Mouse (Mus musculus): Measurements from ENCODE around the gene Eif3a.

Eif3a gene

GRCm38 (mm10) chr19:60790551-60791161 is at the start of gene Eif3a:
Gene Eif3a, minus strand, starts transcription at chr19:60790658.
- in situ Hi-C loops (cut with MboI, MseI), result no loop called here

DNA sequence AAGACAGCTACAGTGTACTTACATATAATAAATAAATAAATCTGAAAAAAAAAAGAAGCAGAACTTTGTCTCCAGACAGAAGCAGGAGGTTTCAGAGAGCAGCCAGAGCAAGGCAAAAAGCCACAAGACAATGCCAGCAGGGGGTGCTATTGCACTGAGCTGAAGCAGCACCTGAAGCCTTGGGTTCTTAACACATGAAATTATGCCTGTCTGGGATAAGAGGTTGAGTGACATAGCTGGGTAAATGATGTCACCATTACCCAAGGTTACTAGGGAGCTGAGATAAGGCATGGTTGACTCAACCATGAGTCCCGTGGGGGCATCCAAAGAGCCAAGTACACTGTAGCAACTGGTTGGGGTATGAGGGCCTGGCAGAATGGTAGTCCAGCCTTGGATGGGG is 47.3 kb upstream of the Eif3a start:
- in situ Hi-C loops (cut with MboI, MseI), result loop anchor here in 1 of 2 experiments (5.0 kb wide), 1 partner anchor 245 kb away; no protein-coding TSS in a partner anchor

DNA sequence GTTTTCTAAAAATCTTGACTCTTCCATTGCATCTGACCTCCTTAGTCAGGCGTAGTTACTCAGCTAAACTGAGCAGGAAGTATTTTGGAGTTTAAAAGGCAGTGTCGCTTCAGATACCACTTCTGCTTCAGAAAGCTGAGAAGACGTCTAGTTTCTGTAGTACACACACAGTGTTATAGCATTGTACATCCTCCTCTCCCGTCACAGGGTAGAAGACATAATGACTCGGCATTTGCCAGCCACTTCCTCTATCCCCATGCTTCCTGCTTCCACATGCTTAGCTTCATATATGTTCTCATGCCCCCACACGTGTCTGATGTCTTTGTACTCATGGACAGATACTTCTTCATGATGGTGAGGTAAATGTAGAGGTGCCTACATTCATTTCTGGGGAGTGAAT is 28.2 kb upstream of the Eif3a start:
- in situ Hi-C loops (cut with MboI, MseI), result no loop called here

GRCm38 (mm10) chr19:60813133-60813532 is 22.7 kb upstream of the Eif3a start:
- in situ Hi-C loops (cut with MboI, MseI), result no loop called here

- in situ Hi-C loops (cut with MboI, MseI), result no loop called here
Observed at GRCm38 (mm10) chr19:60812036-60812389, 21.6 kb upstream of the Eif3a start.

- in situ Hi-C loops (cut with MboI, MseI), result no loop called here
Observed at GRCm38 (mm10) chr19:60811098-60812035, 20.9 kb upstream of the Eif3a start, which contains the start of gene Fam45a. Gene Fam45a, plus strand, starts transcription at chr19:60811585.

- in situ Hi-C loops (cut with MboI, MseI), result no loop called here
Observed at GRCm38 (mm10) chr19:60809927-60810326, 19.5 kb upstream of the Eif3a start.

DNA sequence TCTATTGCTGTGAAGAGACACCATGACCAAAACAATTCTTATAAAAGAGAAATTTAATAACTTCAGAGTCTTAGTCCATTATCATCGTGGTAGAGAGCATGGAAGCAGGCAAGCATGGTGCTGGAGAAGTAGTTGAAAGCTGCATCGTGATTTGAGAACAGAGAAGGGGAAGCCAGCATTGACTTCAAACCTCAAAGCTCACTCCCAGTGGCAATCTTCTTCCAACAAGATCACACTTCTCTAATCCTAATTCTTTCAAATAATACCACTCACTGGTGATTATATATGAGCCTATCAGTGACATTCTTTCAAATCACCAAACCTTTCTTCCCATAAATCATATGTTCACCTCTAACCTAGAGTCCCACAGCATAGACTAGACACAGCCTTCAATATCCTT is 14.4 kb upstream of the Eif3a start:
- in situ Hi-C loops (cut with MboI, MseI), result loop anchor here in 1 of 2 experiments (5.0 kb wide), 1 partner anchor 57 kb away; the partner anchor contains the start of gene Sfxn4

- in situ Hi-C loops (cut with MboI, MseI), result loop anchor here in 1 of 2 experiments (5.0 kb wide), 1 partner anchor 62 kb away; the partner anchor contains the start of gene Sfxn4
Observed at GRCm38 (mm10) chr19:60799867-60800569, 9.6 kb upstream of the Eif3a start.

- in situ Hi-C loops (cut with MboI, MseI), result no loop called here
Observed at GRCm38 (mm10) chr19:60797415-60797814, 7.0 kb upstream of the Eif3a start.

GRCm38 (mm10) chr19:60795244-60795643 is 4.8 kb upstream of the Eif3a start:
- in situ Hi-C loops (cut with MboI, MseI), result no loop called here

DNA sequence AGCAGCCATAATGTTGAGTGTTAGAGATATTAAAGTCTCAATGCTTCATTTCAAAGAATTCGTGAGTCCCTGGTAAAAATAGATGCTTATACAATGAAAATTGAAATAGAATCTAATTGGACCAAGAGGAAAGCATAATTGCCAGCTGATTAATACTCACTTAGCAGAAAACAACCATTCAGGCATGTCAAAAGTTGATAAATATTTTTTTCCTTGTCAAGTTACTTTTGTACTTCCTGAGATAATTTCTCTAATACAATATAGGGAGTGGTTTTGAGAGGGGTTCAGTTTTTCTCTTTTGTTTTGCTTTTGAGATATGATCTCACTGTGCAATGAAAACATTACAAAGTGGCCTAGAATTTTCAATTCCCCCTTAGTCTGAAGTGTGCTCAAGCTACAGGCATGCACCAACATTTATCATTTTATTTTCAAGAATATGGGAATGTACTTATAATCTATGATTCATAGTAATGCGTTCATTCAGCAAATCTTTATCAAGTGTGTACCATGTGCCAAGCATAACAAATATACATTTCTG is 2.8 kb upstream of the Eif3a start:
- in situ Hi-C loops (cut with MboI, MseI), result no loop called here

DNA sequence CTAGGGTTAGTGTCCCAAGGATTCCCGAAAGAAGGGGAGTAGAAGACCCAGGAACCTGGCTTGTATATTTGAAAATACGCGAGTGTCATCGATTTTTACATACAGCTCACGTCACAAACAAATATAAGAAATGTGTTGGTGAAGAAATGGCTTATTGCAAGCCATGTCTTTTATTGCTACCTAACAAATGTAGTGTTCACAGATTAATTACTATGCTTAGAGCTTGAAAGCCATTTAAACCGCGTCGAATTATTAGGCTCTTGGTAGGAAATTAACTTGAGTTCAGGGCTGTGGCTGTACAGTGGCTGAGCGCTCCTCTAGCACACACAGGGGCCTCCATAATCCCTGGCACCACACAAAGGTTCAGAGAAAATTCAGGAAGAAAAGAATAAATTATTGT is 706 bp upstream of the Eif3a start:
- in situ Hi-C loops (cut with MboI, MseI), result no loop called here

DNA sequence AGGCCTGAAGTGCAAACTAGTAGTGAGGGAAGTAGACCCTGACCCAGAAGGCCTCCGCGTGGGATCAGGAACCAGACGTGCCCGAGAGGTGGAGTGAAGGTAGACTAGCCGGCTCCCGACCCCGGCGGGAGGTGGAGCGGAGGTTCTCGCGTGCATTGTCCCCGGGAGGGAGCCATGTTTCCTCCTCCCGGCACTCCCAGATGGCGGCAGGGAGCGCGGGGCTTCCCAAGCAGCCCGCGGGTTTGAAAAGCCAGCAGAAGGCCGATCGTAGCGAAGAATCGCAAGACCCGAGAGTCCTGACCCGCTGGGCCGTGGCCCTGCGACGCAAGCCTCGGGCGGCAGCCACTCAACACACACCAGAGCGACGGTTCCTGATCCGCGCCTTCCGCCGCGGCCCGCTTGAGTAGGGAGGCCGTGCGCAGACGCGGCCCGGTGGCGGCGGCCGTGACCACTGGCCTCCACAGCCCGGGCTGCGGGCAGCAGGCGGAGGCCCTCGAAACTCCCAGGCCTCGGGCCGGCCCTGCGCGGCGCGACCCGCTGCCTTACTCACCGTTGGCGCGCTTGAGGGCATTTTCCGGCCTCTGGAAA is 445 bp downstream of the Eif3a start:
- in situ Hi-C loops (cut with MboI, MseI), result no loop called here

- in situ Hi-C loops (cut with MboI, MseI), result no loop called here
Observed at GRCm38 (mm10) chr19:60789452-60789851, 1.0 kb downstream of the Eif3a start.

DNA sequence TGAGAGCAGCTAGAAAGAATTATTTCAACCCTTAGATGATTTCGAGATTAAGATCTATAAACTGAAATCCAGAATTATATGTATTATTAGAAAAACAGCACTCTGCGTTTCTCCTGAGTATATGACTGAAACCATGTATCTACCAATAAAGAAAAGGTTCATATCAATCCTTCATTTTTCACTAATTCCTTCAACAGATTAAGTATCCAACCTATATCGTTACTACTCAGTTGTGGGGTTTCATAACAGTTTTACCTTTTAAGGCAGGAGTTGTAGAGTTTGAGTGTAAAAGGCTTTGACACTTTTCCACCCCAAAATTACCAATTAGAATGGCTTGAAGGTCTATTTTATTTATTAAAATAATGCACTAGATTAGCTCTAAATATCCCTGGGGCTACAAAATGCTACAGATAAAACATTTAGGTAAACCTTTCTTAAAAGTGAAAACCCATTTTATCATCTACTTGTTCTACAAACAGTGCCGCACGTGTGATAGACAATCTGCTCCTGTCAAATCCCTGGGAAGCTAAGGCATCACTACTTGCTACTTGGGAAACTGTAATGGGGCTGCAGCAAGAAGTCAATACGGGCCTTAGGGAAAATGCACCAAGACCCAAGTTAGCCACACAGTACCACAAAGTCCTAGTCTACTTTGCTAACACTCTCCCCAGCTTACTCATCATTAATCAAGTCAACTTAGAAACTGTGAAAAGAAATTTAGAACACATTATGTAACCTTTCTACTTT is 2.1 kb downstream of the Eif3a start:
- in situ Hi-C loops (cut with MboI, MseI), result no loop called here

- in situ Hi-C loops (cut with MboI, MseI), result no loop called here
Observed at GRCm38 (mm10) chr19:60787465-60788150, 2.9 kb downstream of the Eif3a start.

- in situ Hi-C loops (cut with MboI, MseI), result no loop called here
Observed at GRCm38 (mm10) chr19:60784712-60785111, 5.7 kb downstream of the Eif3a start.

GRCm38 (mm10) chr19:60782034-60782433 is 8.4 kb downstream of the Eif3a start:
- in situ Hi-C loops (cut with MboI, MseI), result no loop called here

DNA sequence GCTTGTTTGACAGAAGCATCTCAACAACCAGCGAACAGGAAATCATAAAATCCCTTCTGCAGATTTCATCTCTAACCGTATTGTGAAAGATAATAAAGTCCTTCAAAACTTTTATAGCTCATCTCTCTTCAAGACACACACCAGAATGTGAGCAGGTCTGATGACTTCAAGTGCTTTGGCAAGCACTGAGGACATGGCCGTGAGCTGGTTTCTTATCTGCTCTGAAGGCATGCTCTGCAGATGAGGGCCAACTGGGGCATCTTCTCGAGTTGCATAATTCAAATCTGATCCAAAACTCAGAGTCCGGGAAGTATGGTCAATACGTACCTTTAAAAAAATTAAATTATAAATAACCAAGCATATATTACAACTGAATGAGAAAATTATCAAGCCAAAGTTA is 17.1 kb downstream of the Eif3a start:
- in situ Hi-C loops (cut with MboI, MseI), result loop anchor here (25.0 kb wide), 2 partner anchors 1436 to 1461 kb away; partner anchors contain the start of genes Pdzd8 (in 1 of the 2) and Rps12-ps3 (in 1 of the 2)
